Comparison of ENCODE assay signal across 17 mouse cellular contexts in genomic region chr4:36078910-36079525, GRCm38 (mm10).
"Had no signal": no experiment of that assay in that cellular context is flagged by ENCODE, and none has a peak within 500 bp of the region (broad histone marks: within the 10 kb centered on the region; RNA-seq: fewer than 3 reads in every experiment).

No protein-coding gene starts in this region.

- H3K4me2 ChIP-seq: lung, embryonic 14.5 days; neural tube, embryonic 13.5 days; neural tube, embryonic 15.5 days had no signal

- H3K27ac ChIP-seq: liver, embryonic 14.5 days; midbrain, embryonic 10.5 days; neural tube, embryonic 13.5 days; neural tube, embryonic 15.5 days had no signal

- H3K36me3 ChIP-seq: midbrain, embryonic 10.5 days; neural tube, embryonic 13.5 days; neural tube, embryonic 15.5 days had no signal

- H3K9me3 ChIP-seq: midbrain, embryonic 10.5 days; neural tube, embryonic 13.5 days; neural tube, embryonic 15.5 days had no signal

- DNase-seq: lung, adult 18-20 months; lung, embryonic 14.5 days; lung, postnatal 10 days; lung, postnatal 4 days; retina, postnatal 1 day; right cerebral cortex, adult 18-20 months; right cerebral cortex, postnatal 25 days; right cerebral cortex, postnatal 4 days; spleen, adult 18-20 months; thymus, adult 18-20 months; thymus, postnatal 14 days; thymus, postnatal 36 days had no signal

- H3K4me3 ChIP-seq: midbrain, embryonic 10.5 days; myocyte; neural tube, embryonic 13.5 days; neural tube, embryonic 15.5 days had no signal

- H3K4me1 ChIP-seq: neural tube, embryonic 13.5 days; neural tube, embryonic 15.5 days had no signal

- H3K9ac ChIP-seq: liver, embryonic 14.5 days; lung, embryonic 14.5 days; neural tube, embryonic 13.5 days; neural tube, embryonic 15.5 days had no signal

- H3K27me3 ChIP-seq: neural tube, embryonic 13.5 days; neural tube, embryonic 15.5 days had no signal
